Comparison of ENCODE assay signal across 24 mouse cellular contexts in the genomic region with DNA sequence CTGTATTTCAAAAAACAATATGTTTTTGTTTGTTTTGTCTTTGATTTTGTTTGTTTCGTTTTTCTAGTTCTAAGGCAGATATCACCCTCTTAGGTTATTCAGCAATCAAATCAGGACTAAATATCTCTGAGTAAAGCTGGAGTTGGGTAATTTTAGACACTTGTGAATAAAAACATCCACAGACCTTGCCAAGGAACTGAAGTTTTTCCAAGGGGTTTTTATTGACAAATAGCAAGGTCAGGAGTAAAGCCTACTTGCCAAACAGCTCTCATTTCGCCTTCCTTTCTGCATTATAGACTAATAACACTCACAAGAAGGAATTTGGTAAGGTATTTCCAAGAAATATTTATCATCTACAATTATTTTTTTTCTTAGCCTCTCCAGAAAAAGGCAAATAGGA. TPM values are rescaled to one million over a fixed set of nuclear protein-coding genes. Genes with fewer than 3 reads are reported as not detected.
"Had no signal": no experiment of that assay in that cellular context is flagged by ENCODE, and none has a peak within 500 bp of the region (broad histone marks: within the 10 kb centered on the region; RNA-seq: fewer than 3 reads in every experiment).

No protein-coding gene starts in this region.

- H3K4me3 ChIP-seq: lung, embryonic 15.5 days; megakaryocyte, embryonic 14.5 days; midbrain, embryonic 13.5 days; midbrain, embryonic 15.5 days; neural tube, embryonic 12.5 days had no signal

- ATAC-seq: lung, postnatal 0 days; midbrain, embryonic 13.5 days; midbrain, embryonic 15.5 days had no signal

- DNase-seq: lung, adult 2 months; lung, postnatal 14 days; lung, postnatal 36 days; right cerebral cortex, postnatal 14 days; spleen, adult 18-20 months; thymus, adult 18-20 months; thymus, postnatal 14 days; thymus, postnatal 36 days had no signal

- H3K27me3 ChIP-seq: lung, embryonic 15.5 days; megakaryocyte, embryonic 14.5 days; midbrain, embryonic 13.5 days; midbrain, embryonic 15.5 days; neural tube, embryonic 12.5 days had no signal

- H3K36me3 ChIP-seq: lung, embryonic 15.5 days; midbrain, embryonic 13.5 days; midbrain, embryonic 15.5 days; neural tube, embryonic 12.5 days had no signal

- H3K27ac ChIP-seq: lung, embryonic 15.5 days; macrophage; midbrain, embryonic 13.5 days; midbrain, embryonic 15.5 days; neural tube, embryonic 12.5 days had no signal

- H3K4me1 ChIP-seq: lung, embryonic 15.5 days; megakaryocyte, embryonic 14.5 days; midbrain, embryonic 13.5 days; midbrain, embryonic 15.5 days; neural tube, embryonic 12.5 days had no signal

- H3K9me3 ChIP-seq: lung, embryonic 15.5 days; midbrain, embryonic 13.5 days; midbrain, embryonic 15.5 days; neural tube, embryonic 12.5 days had no signal

- H3K9ac ChIP-seq: lung, embryonic 15.5 days; midbrain, embryonic 13.5 days; midbrain, embryonic 15.5 days; neural tube, embryonic 12.5 days had no signal

- H3K4me2 ChIP-seq: lung, embryonic 15.5 days; midbrain, embryonic 11.5 days; midbrain, embryonic 13.5 days; midbrain, embryonic 15.5 days; neural tube, embryonic 12.5 days had no signal

RNA-seq across cellular contexts. Expression of a gene that starts 6.5 kb away (rescaled TPM):
- total RNA-seq: megakaryocyte progenitor cell, adult 5-6 weeks; midbrain, postnatal 0 days; monocyte, adult 5-6 weeks; neutrophil, adult 5-6 weeks had no signal
- polyA plus RNA-seq: lung, adult 2 months; lung, embryonic 15.5 days; lung, postnatal 0 days; macrophage; midbrain, embryonic 11.5 days; midbrain, embryonic 13.5 days; midbrain, embryonic 15.5 days; neural tube, embryonic 12.5 days; neural tube, embryonic 14.5 days; small intestine, adult 2 months; stomach, embryonic 14.5 days had no signal

RNA-seq across cellular contexts. Expression of a gene that starts 29.1 kb away (rescaled TPM):
- total RNA-seq: megakaryocyte progenitor cell, adult 5-6 weeks; midbrain, postnatal 0 days; monocyte, adult 5-6 weeks; neutrophil, adult 5-6 weeks had no signal
- polyA plus RNA-seq: macrophage; midbrain, embryonic 11.5 days; midbrain, embryonic 13.5 days; midbrain, embryonic 15.5 days; neural tube, embryonic 12.5 days; neural tube, embryonic 14.5 days; thymus, postnatal 0 days had no signal

RNA-seq across cellular contexts. Expression of a gene that starts 59.9 kb away (rescaled TPM):
- total RNA-seq: megakaryocyte progenitor cell, adult 5-6 weeks; midbrain, postnatal 0 days; monocyte, adult 5-6 weeks; neutrophil, adult 5-6 weeks had no signal
- polyA plus RNA-seq: lung, adult 2 months; lung, embryonic 15.5 days; lung, postnatal 0 days; macrophage; midbrain, embryonic 11.5 days; midbrain, embryonic 13.5 days; midbrain, embryonic 15.5 days; midbrain, postnatal 0 days; neural tube, embryonic 12.5 days; neural tube, embryonic 14.5 days; thymus, postnatal 0 days had no signal
